Mouse (Mus musculus): Measurements from ENCODE around the gene Casz1.

The Casz1 gene

DNA sequence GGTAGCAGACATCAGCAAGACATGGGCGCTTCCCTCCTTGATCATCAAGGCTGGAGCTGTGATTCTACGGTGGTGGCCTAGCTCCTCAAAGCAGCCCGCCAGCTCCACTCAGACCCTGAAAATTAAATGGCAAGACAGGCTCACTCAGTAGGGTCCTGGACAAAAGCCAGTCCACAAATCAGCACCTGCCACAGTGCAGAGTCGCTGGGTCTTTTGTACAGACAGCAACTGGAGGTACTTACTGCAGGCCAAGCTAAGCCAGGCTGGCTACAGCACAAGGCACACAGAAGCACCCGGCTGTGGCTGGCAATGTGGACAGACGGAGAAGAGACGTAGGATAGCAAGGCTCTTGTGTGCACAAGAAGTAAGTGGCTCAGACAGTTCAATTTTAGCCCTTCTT is 170.6 kb downstream of the Casz1 start:
- H3K4me3 ChIP-seq (replicated peaks; ENCODE audit: low read length), result no peak overlapping the region
- TF ChIP-seq POU5F1 (IDR thresholded peaks at IDR 0.05; ENCODE audit: borderline replicate concordance, low read length) (no peak), CTCF (conservative IDR thresholded peaks at IDR 0.05; ENCODE audit: low read length) (no peak), NANOG (IDR thresholded peaks at IDR 0.05; ENCODE audit: borderline replicate concordance, low read length) (no peak)
- peaks cover 59% of the 10 kb centered on the region for H3K4me1 ChIP-seq (replicated peaks; ENCODE audit: low read depth, low read length)
- peaks cover 34% of the 10 kb centered on the region for H3K36me3 ChIP-seq (ENCODE audit: insufficient read depth, low read length)
- no peaks in the 10 kb centered on the region for H3K9me3 ChIP-seq (ENCODE audit: low read length)
- no peaks in the 10 kb centered on the region for H3K27me3 ChIP-seq (ENCODE audit: insufficient read depth, low read length)

GRCm38 (mm10) chr4:148978221-148978855 is 174.1 kb downstream of the Casz1 start:
- H3K4me3 ChIP-seq (replicated peaks; ENCODE audit: low read length), result no peak overlapping the region
- no peak for TF ChIP-seq CTCF (conservative IDR thresholded peaks at IDR 0.05; ENCODE audit: low read length)
- TF ChIP-seq POU5F1 (IDR thresholded peaks at IDR 0.05; ENCODE audit: borderline replicate concordance, low read length), result no peak
- no peak for TF ChIP-seq NANOG (IDR thresholded peaks at IDR 0.05; ENCODE audit: borderline replicate concordance, low read length)
- peaks cover 32% of the 10 kb centered on the region for H3K36me3 ChIP-seq (ENCODE audit: insufficient read depth, low read length)
- H3K4me1 ChIP-seq (replicated peaks; ENCODE audit: low read depth, low read length), result peaks cover 49% of the 10 kb centered on the region
- no peaks in the 10 kb centered on the region for H3K27me3 ChIP-seq (ENCODE audit: insufficient read depth, low read length)
- H3K9me3 ChIP-seq (ENCODE audit: low read length), result no peaks in the 10 kb centered on the region

DNA sequence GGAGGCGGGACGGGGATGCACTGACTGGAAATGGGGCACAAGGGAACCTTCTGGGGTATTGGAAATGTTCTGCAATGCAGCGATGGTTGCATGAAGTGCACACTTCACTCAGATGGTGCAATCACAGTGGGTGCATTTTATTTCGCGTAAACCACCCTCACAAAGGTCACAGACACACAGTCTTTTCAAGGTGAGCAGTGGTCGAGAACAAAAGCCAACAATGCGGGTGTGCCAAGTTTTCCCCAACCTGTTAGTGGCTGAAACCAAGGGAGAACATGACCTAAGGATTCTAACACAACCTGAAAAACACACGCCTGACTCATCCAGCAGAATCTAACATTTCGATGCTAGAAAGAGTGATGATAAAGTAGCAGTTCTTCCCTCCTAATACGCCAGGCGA is 174.7 kb downstream of the Casz1 start:
- TF ChIP-seq CTCF (conservative IDR thresholded peaks at IDR 0.05; ENCODE audit: low read length) (no peak), NANOG (IDR thresholded peaks at IDR 0.05; ENCODE audit: borderline replicate concordance, low read length) (no peak), POU5F1 (IDR thresholded peaks at IDR 0.05; ENCODE audit: borderline replicate concordance, low read length) (no peak)
- Histone ChIP-seq H3K4me1 (replicated peaks; ENCODE audit: low read depth, low read length) (peaks cover 48% of the 10 kb centered on the region), H3K27me3 (ENCODE audit: insufficient read depth, low read length) (no peaks in the 10 kb centered on the region), H3K4me3 (replicated peaks; ENCODE audit: low read length) (no peak overlapping the region), H3K9me3 (ENCODE audit: low read length) (no peaks in the 10 kb centered on the region), H3K36me3 (ENCODE audit: insufficient read depth, low read length) (peaks cover 37% of the 10 kb centered on the region)

GRCm38 (mm10) chr4:148979837-148980236 is 175.6 kb downstream of the Casz1 start:
- Histone ChIP-seq H3K36me3 (ENCODE audit: insufficient read depth, low read length) (peaks cover 33% of the 10 kb centered on the region), H3K9me3 (ENCODE audit: low read length) (no peaks in the 10 kb centered on the region), H3K4me1 (replicated peaks; ENCODE audit: low read depth, low read length) (peaks cover 40% of the 10 kb centered on the region), H3K27me3 (ENCODE audit: insufficient read depth, low read length) (no peaks in the 10 kb centered on the region), H3K4me3 (replicated peaks; ENCODE audit: low read length) (no peak overlapping the region)
- TF ChIP-seq CTCF (conservative IDR thresholded peaks at IDR 0.05; ENCODE audit: low read length) (no peak), NANOG (IDR thresholded peaks at IDR 0.05; ENCODE audit: borderline replicate concordance, low read length) (no peak), POU5F1 (IDR thresholded peaks at IDR 0.05; ENCODE audit: borderline replicate concordance, low read length) (no peak)

DNA sequence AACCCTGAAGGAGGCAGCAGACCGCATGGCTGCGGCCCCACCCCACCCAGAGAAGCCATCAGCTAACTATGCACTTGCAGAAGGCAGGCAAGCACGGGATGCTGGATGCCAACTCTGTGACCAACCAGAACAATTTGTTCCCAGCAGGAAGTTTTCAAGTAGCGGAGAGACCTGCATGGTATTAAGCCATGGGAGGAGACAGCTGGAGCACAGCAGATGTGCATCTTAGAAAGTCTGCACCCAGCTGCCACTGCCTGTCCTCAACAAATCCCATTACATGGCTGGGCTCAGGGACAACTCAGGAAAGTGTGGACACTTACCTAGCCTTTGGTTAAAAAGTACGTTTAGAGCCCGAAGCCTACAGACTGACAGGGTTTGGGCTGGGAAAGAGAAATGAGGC is 178.0 kb downstream of the Casz1 start:
- no peak overlapping the region for H3K4me3 ChIP-seq (replicated peaks; ENCODE audit: low read length)
- H3K9me3 ChIP-seq (ENCODE audit: low read length), result no peaks in the 10 kb centered on the region
- no peak for TF ChIP-seq NANOG (IDR thresholded peaks at IDR 0.05; ENCODE audit: borderline replicate concordance, low read length)
- peaks cover 32% of the 10 kb centered on the region for H3K36me3 ChIP-seq (ENCODE audit: insufficient read depth, low read length)
- H3K27me3 ChIP-seq (ENCODE audit: insufficient read depth, low read length), result no peaks in the 10 kb centered on the region
- H3K4me1 ChIP-seq (replicated peaks; ENCODE audit: low read depth, low read length), result peaks cover 49% of the 10 kb centered on the region

DNA sequence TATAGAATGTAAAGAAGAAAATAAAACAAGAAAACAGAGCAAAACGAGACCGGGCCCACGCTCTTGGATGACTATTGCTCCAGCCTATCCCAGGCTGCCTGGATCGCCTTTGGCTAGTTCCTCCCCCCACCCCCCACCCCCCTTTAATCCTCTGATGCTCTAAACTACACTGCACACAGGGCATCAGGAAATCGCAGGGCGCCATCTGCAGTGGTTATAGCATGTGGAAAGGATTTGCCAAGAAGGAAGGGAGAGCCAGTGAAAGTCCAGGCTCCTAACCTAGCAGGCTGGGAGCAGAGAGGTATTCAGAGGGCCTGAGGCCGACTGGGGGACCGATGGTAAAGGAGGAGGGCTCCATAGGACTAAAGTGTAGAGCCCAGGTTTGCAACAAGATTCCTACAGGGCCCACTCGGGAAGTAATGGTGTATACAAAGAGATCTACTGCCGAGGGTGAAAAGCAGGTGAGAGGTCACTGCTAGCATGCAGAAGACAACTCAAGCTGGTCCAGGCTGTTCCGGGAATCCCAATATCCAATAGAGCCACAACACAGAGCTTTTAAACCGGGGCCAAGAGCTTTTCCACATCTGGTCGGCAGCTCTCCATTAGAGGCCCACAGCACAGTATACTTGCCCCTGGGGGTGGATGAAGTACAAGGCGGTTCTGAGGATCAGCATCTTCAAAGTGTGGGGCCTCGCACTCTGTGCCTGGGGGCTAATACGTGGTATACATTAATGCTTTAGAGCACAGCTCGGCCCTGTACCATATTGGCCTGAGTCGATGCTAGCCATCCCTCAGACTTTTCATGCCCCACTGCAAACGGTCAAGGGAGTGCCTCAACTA is 180.7 kb downstream of the Casz1 start:
- H3K4me3 ChIP-seq (replicated peaks; ENCODE audit: low read length), result no peak overlapping the region
- no peak for TF ChIP-seq NANOG (IDR thresholded peaks at IDR 0.05; ENCODE audit: borderline replicate concordance, low read length)

DNA sequence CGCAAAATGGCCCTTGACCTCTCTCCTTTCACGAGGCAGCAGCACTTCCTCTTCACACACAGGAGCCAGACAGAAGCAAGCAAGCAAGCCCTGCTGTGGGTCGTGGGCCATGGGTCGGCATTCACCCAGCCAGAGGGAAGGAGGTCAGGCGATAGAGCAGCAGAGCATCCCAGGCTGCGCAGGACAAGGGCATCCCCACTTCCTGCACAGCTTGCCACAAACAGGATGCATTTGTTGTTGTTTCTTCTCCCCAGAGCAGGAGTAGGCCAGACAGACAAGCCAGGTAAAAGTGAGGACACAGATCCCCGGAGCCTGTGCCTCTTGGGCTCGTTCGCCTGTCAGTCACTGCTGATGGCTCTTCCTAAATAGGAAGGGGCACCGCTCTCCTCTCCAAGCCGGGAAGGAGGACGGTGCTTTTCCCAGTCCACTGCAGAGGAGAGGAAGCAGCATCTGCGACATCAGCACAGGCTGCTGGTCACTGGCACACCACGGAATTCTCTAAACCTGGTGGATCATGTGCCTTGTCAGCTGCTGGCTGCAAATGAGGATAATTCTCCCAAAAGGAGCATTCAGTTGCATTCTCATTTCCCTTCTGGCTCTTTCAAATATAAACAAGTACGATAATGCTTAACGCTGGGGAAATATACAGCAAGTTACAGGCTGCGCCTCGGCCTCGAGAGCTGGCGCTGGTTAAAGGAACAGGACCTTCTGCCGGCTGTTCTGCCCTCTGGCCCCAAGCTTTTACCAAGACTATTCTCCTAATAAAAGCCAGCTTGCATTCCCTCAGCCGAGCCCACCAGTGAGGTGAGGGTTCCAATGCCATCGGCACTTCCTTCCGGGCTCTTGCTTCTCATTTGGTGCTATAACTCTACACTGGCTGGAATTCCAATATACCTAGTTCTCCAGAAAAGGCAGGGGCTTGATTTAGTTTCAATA is 181.6 kb downstream of the Casz1 start:
- TF ChIP-seq POU5F1 (IDR thresholded peaks at IDR 0.05; ENCODE audit: borderline replicate concordance, low read length) (no peak), NANOG (IDR thresholded peaks at IDR 0.05; ENCODE audit: borderline replicate concordance, low read length) (no peak), CTCF (conservative IDR thresholded peaks at IDR 0.05; ENCODE audit: low read length) (no peak)
- peaks cover 47% of the 10 kb centered on the region for H3K4me1 ChIP-seq (replicated peaks; ENCODE audit: low read depth, low read length)

More for the DNA sequence above, 180.7 kb downstream of the Casz1 start:
- H3K4me1 ChIP-seq (replicated peaks; ENCODE audit: low read depth, low read length), result peaks cover 45% of the 10 kb centered on the region
- no peaks in the 10 kb centered on the region for H3K9me3 ChIP-seq (ENCODE audit: low read length)
- peaks cover 32% of the 10 kb centered on the region for H3K36me3 ChIP-seq (ENCODE audit: insufficient read depth, low read length)
- H3K27me3 ChIP-seq (ENCODE audit: insufficient read depth, low read length), result no peaks in the 10 kb centered on the region

GRCm38 (mm10) chr4:148990038-148990437 is 185.8 kb downstream of the Casz1 start:
- Histone ChIP-seq H3K9me3 (ENCODE audit: low read length) (no peaks in the 10 kb centered on the region), H3K4me1 (replicated peaks; ENCODE audit: low read depth, low read length) (peaks cover 45% of the 10 kb centered on the region), H3K36me3 (ENCODE audit: insufficient read depth, low read length) (peaks cover 14% of the 10 kb centered on the region), H3K4me3 (replicated peaks; ENCODE audit: low read length) (no peak overlapping the region), H3K27me3 (ENCODE audit: insufficient read depth, low read length) (no peaks in the 10 kb centered on the region)
- TF ChIP-seq NANOG (IDR thresholded peaks at IDR 0.05; ENCODE audit: borderline replicate concordance, low read length) (no peak), CTCF (conservative IDR thresholded peaks at IDR 0.05; ENCODE audit: low read length) (no peak), POU5F1 (IDR thresholded peaks at IDR 0.05; ENCODE audit: borderline replicate concordance, low read length) (no peak)

More for the DNA sequence above, 181.6 kb downstream of the Casz1 start:
- Histone ChIP-seq H3K27me3 (ENCODE audit: insufficient read depth, low read length) (no peaks in the 10 kb centered on the region), H3K9me3 (ENCODE audit: low read length) (no peaks in the 10 kb centered on the region), H3K4me3 (replicated peaks; ENCODE audit: low read length) (no peak overlapping the region), H3K36me3 (ENCODE audit: insufficient read depth, low read length) (peaks cover 32% of the 10 kb centered on the region)

Data from E14TG2a.4 (cell line).